Mouse (Mus musculus): Measurements from ENCODE around the gene Gm5089. TPM values are rescaled to one million over a fixed set of nuclear protein-coding genes. Genes with fewer than 3 reads are reported as not detected.

The Gm5089 gene
- polyA plus RNA-seq, 1 experiment = 0.49 TPM

DNA sequence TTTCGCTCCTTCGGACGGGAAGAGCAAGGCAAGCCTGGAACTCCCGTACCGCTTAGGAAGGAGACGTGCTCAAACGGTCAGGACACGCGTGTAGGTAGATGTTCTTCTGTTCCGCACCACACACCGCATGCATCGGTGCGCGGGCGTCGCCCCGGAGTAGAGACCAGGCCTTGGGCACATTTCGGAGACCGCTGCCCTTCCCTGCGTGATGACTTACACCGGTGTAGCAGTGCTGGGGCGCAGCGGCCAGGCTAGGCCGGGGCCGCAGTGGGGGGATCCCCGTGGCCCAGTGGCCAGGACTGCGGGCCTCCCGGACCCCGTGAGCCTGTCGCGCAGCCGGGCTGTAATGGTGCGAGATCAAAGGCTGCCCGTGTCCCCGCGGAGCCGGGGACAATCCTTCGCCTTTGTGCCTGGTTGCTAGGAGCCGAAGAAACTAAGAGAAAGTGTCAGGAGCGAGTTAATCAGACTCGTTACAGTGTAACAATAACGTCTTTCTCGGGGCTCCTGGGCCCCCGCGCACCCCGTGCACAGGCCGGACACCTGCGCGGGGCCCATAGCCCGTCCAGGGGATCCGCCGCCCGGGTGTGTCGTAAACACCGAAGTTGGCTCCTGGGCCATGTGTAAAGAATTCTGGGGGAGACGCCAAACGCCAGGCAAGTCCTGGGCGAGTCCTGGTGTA, 44.2 kb downstream of the Gm5089 start:
- peak overlapping the region; percentile 22; the same call in 1 of the 2 replicates for H3K27ac ChIP-seq (ENCODE audit: insufficient read depth, low read length)
- WGBS = 14% methylated on average over 58 of the region's 58 CpGs
- no peak for TF ChIP-seq CTCF (IDR thresholded peaks at IDR 0.05; ENCODE audit: borderline replicate concordance, insufficient read depth, low read depth, low read length)
- no peak for TF ChIP-seq POLR2A (IDR thresholded peaks at IDR 0.05; ENCODE audit: borderline replicate concordance, insufficient read depth, low read length)
- H3K4me3 ChIP-seq (replicated peaks; ENCODE audit: insufficient read depth, low read depth, low read length) = peak overlapping the region; percentile 37
- DNase-seq = peak; percentile 46 to 66
- 0 out of 2 replicates have a peak, but pooled peaks cover 4% of the 10 kb centered on the region for H3K4me1 ChIP-seq (ENCODE audit: control insufficient read depth, insufficient read depth, low read length)
- H3K27me3 ChIP-seq (ENCODE audit: control insufficient read depth, insufficient read depth, low read length) = no peaks in the 10 kb centered on the region

GRCm38 (mm10) chr14:122405897-122406540, 44.9 kb downstream of the Gm5089 start:
- H3K4me3 ChIP-seq (replicated peaks; ENCODE audit: insufficient read depth, low read depth, low read length) = peak overlapping the region; percentile 37
- no peak for TF ChIP-seq POLR2A (IDR thresholded peaks at IDR 0.05; ENCODE audit: borderline replicate concordance, insufficient read depth, low read length)
- TF ChIP-seq CTCF (IDR thresholded peaks at IDR 0.05; ENCODE audit: borderline replicate concordance, insufficient read depth, low read depth, low read length) = no peak
- H3K27ac ChIP-seq (ENCODE audit: insufficient read depth, low read length) = 0 out of 2 replicates have a peak overlapping the region, but pooled peaks have one; percentile 22
- H3K4me1 ChIP-seq (ENCODE audit: control insufficient read depth, insufficient read depth, low read length) = 0 out of 2 replicates have a peak, but pooled peaks cover 4% of the 10 kb centered on the region
- WGBS = 44% methylated on average over 18 of the region's 18 CpGs
- DNase-seq = no peak
- H3K27me3 ChIP-seq (ENCODE audit: control insufficient read depth, insufficient read depth, low read length) = no peaks in the 10 kb centered on the region

DNA sequence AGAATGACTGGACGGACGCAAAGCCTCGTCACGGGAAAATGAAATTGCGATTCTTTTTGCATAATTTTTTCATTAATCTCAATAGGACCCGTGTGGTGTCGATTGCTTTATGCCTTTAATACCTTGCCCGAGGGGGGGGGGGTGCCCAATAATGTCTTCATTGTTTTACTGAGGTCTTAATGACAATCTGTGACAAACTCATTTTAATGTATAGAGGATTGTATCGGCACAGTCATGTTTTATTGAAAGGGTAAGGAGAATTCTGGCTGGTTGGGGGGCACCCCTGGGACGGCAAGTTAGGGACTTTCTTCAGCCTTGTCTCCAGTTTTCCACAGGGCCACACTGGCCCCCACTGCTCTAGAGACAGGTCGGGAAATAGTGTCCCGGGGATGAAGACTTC, 45.7 kb downstream of the Gm5089 start:
- Histone ChIP-seq H3K4me1 (ENCODE audit: control insufficient read depth, insufficient read depth, low read length) (peaks cover 7% of the 10 kb centered on the region; the same call in 1 of the 2 replicates), H3K4me3 (replicated peaks; ENCODE audit: insufficient read depth, low read depth, low read length) (no peak overlapping the region), H3K27ac (ENCODE audit: insufficient read depth, low read length) (no peak overlapping the region), H3K27me3 (ENCODE audit: control insufficient read depth, insufficient read depth, low read length) (no peaks in the 10 kb centered on the region)
- WGBS = 63% methylated on average over 12 of the region's 12 CpGs
- DNase-seq = no peak
- TF ChIP-seq CTCF (IDR thresholded peaks at IDR 0.05; ENCODE audit: borderline replicate concordance, insufficient read depth, low read depth, low read length) = no peak
- no peak for TF ChIP-seq POLR2A (IDR thresholded peaks at IDR 0.05; ENCODE audit: borderline replicate concordance, insufficient read depth, low read length)

DNA sequence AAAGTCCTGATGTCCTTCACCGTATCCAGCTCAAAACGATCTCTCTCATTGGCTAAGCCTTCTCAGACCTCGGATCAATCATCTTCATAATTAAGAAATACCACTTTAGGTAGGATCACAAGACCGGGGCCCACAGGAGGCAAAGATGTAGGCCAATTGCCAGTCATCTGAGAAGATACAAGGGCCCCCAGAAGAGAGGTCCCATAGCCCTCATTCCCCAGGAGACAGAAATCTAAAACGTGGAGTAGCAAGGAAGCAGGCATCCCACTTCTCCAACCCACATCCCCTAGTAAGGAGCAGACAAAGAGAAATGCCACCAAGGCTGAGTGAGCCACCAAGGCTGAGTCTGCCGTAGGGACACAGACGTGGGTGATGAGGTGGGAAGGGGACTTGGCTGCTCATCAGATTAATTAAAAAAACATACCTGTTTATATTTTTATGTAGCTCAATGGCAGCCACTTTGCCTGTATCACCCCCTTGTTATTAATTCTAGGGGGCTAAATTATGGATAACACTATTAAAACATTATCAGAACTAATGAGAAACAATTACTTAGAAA, 46.2 kb downstream of the Gm5089 start:
- Histone ChIP-seq H3K4me1 (ENCODE audit: control insufficient read depth, insufficient read depth, low read length) (peaks cover 9% of the 10 kb centered on the region; the same call in 1 of the 2 replicates), H3K27me3 (ENCODE audit: control insufficient read depth, insufficient read depth, low read length) (no peaks in the 10 kb centered on the region), H3K27ac (ENCODE audit: insufficient read depth, low read length) (no peak overlapping the region), H3K4me3 (replicated peaks; ENCODE audit: insufficient read depth, low read depth, low read length) (no peak overlapping the region)
- TF ChIP-seq CTCF (IDR thresholded peaks at IDR 0.05; ENCODE audit: borderline replicate concordance, insufficient read depth, low read depth, low read length) (no peak), POLR2A (IDR thresholded peaks at IDR 0.05; ENCODE audit: borderline replicate concordance, insufficient read depth, low read length) (no peak)
- 66% methylated on average over 7 of the region's 7 CpGs for WGBS
- DNase-seq = no peak

- Histone ChIP-seq H3K4me3 (replicated peaks; ENCODE audit: insufficient read depth, low read depth, low read length) (no peak overlapping the region), H3K4me1 (ENCODE audit: control insufficient read depth, insufficient read depth, low read length) (peaks cover 9% of the 10 kb centered on the region; the same call in 1 of the 2 replicates), H3K27ac (ENCODE audit: insufficient read depth, low read length) (peak overlapping the region; percentile 28; the same call in 1 of the 2 replicates), H3K27me3 (ENCODE audit: control insufficient read depth, insufficient read depth, low read length) (no peaks in the 10 kb centered on the region)
- TF ChIP-seq POLR2A (IDR thresholded peaks at IDR 0.05; ENCODE audit: borderline replicate concordance, insufficient read depth, low read length) (no peak), CTCF (IDR thresholded peaks at IDR 0.05; ENCODE audit: borderline replicate concordance, insufficient read depth, low read depth, low read length) (no peak)
- WGBS = 59% methylated on average over 3 of the region's 3 CpGs
- DNase-seq = no peak
Measured at GRCm38 (mm10) chr14:122403422-122403940, 47.4 kb downstream of the Gm5089 start.

DNA sequence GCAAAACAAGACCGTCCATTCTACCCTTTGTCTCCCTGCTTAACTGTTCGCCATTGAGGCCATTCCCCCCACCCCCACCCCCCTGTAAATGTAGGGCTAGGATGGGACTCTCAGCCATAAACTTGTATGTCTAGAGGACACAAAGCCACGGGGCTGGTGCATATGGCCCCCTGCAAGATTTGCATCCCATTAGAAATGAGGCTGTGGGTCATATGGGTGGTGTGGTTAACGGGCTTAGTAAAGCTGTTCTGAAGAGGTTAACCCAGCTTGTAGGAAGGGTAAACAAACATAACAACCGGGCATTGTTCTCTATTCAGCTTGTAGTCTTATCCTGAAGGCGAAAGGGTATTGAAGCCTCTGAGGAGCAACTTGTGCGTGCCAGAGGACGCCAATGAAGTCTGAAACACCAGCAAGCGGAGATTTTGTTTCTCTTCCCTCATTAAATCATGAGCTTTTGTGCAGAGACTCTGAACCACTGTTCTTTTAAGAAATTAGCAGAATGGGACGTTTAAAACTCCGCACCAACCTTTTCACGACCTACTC, 48.1 kb downstream of the Gm5089 start:
- no peak for DNase-seq
- no peak overlapping the region for H3K4me3 ChIP-seq (replicated peaks; ENCODE audit: insufficient read depth, low read depth, low read length)
- no peak overlapping the region for H3K27ac ChIP-seq (ENCODE audit: insufficient read depth, low read length)
- no peak for TF ChIP-seq POLR2A (IDR thresholded peaks at IDR 0.05; ENCODE audit: borderline replicate concordance, insufficient read depth, low read length)
- no peak for TF ChIP-seq CTCF (IDR thresholded peaks at IDR 0.05; ENCODE audit: borderline replicate concordance, insufficient read depth, low read depth, low read length)
- H3K4me1 ChIP-seq (ENCODE audit: control insufficient read depth, insufficient read depth, low read length) = peaks cover 9% of the 10 kb centered on the region; the same call in 1 of the 2 replicates
- H3K27me3 ChIP-seq (ENCODE audit: control insufficient read depth, insufficient read depth, low read length) = no peaks in the 10 kb centered on the region
- 78% methylated on average over 12 of the region's 12 CpGs for WGBS

DNA sequence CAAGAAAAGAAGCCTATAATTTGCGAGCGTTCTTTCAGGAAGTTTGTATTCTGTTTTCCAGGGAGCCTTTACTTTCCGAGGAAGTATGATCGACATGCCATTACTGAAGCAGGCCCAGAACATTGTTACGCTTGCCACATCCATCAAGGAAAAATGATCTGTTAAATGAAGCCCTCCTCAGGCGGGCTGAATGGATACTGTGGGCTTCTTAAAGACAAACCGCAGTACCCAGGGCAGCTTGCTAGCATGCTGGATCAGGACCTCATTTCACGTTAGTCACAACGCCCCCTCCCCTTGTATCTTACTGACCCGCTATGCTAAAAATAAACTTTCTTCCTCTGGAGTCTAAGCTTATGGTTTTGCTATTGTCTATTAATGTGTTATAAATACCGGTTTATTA, 49.0 kb downstream of the Gm5089 start:
- DNase-seq = no peak
- H3K27ac ChIP-seq (ENCODE audit: insufficient read depth, low read length) = no peak overlapping the region
- 66% methylated on average over 11 of the region's 11 CpGs for WGBS
- peaks cover 9% of the 10 kb centered on the region; the same call in 1 of the 2 replicates for H3K4me1 ChIP-seq (ENCODE audit: control insufficient read depth, insufficient read depth, low read length)
- H3K4me3 ChIP-seq (replicated peaks; ENCODE audit: insufficient read depth, low read depth, low read length) = no peak overlapping the region
- TF ChIP-seq CTCF (IDR thresholded peaks at IDR 0.05; ENCODE audit: borderline replicate concordance, insufficient read depth, low read depth, low read length) (no peak), POLR2A (IDR thresholded peaks at IDR 0.05; ENCODE audit: borderline replicate concordance, insufficient read depth, low read length) (no peak)
- H3K27me3 ChIP-seq (ENCODE audit: control insufficient read depth, insufficient read depth, low read length) = no peaks in the 10 kb centered on the region

Data from cerebellum, adult 2 months (tissue).